Mouse (Mus musculus) urinary bladder, postnatal 14 days (tissue): ENCODE data around the gene Ramp2.

Source experiments
- DNase-seq: peaks from one replicate; pipeline ENCODE4 v3.0.0; 2021; ENCODE audit warnings: low spot score

The Ramp2 gene

DNA sequence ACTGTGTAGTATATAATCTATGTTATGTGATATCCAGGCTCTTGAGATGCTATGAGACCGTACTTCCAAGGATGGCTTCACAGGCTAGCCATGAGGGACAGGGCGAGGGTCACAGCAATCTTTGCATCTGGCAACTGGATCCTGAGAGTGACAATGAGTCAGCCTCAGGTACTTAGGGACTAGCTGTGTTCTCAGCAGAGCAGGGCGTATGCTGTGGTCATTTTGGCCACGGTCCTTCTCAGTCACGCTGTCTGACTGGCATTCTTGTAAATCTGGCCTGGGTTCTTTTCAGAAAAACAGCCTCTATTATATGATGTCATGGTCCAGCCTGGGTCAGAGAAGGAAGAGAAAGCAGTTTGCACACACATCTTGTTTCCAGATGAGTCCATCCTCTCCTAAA lies 9.0 kb upstream of the Ramp2 start:
- no peak for DNase-seq

GRCm38 (mm10) chr11:101238071-101238647 lies 7.7 kb upstream of the Ramp2 start:
- DNase-seq, result no peak

- DNase-seq, result no peak
Measured at GRCm38 (mm10) chr11:101245071-101245470, 757 bp upstream of the Ramp2 start.

DNA sequence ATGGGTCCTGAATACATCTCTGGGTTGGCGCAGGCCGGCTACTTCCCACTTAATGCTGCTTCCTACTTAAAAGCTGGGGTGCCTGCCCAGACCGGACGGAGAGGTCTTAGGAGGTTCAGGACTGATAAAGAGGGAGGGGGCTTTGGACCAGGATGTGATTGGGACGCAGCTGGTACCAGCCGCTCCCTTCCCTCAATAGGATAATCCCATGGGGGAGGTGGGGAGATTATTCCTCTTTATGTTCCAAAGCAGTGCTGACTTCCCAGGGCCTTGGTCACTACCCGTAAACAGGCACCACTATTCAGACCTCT lies 829 bp downstream of the Ramp2 start:
- no peak for DNase-seq

DNA sequence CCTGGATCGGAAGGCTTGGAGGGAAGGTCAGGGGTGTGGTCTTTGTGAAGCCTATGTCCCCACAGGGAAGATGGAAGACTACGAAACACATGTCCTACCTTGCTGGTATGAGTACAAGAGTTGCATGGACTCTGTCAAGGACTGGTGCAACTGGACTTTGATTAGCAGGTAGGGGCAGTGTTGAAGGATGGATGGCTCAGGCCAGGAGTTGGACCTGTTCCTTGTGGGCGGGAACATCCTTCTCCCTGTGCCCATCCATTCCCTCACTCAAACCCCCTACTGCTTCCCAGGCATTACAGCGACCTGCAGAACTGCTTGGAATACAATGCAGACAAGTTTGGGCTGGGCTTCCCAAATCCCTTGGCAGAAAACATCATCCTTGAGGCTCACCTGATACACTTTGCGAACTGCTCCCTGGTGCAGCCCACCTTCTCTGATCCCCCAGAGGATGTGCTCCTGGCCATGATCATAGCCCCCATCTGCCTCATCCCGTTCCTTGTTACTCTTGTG lies 1.7 kb downstream of the Ramp2 start:
- DNase-seq, result no peak

DNA sequence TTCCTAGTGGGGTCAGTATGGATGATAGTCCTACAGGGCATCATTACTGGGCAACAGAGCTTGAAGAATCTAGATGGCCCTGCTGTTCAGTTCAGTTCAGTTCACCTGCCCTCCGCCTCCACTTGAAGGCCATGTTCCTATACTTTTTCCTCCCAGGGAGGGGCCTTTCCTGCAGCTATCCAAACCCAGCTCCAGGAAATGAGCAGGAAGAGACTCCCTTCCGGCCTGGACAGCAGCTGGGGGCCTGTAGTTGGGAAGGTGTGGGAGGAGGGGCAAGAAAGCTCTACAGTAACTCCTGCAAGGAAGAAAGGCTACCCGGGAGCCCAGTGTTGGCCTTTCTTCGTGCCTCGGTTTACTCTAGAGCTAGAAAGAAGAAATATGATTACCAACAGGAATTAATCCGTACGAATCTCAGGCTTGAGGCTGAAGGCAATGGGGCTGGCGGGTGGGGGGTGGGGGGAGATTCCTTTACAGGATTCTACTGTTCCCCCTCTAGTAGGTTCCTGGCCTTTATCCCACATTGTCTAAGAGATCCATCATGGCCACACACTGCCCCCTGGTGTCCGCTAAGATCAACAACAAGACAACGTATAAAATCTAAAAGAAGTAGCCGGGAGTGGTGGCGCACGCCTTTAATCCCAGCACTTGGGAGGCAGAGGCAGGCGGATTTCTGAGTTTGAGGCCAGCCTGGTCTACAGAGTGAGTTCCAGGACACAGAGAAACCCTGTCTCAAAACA lies 2.6 kb downstream of the Ramp2 start:
- peak; percentile 47 for DNase-seq

DNA sequence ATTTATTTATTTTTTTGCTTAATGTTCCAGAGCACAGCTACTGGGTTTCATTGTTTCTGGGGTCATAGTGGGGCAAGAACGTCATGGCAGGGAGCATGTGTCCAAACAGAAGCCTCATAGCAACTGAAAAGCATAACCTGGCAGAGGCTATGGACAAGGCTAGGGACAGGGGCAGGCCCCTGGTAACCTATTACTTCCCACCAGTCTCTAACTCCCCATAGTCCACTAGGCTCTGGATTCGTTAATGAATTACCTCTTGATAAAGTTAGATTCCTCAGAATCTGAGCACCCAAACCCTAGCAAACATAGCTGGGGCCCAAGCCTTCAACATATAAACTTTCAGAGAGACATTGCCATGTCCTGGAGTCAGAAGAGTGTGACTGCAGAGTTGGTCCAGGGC lies 5.2 kb downstream of the Ramp2 start:
- DNase-seq, result no peak

DNA sequence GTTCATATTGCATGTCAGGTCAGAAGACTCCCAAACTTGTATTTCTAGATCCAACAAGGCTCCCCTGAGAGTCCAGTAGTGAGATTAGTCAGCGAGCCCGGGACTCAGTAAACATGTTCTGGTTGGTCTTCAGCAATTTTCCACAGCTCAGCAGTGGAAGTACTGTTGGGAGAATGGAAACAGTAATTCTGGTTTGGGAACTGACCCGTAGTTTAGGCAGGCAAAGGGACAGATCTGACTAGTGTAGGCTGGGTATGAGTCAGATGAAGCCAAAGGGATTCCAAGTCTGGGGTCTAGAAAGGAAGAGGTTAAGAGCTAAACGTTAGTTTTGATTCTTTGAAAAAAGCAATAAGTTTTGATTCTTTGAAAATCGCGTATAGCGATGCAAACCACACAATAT lies 7.1 kb downstream of the Ramp2 start:
- DNase-seq, result no peak

DNA sequence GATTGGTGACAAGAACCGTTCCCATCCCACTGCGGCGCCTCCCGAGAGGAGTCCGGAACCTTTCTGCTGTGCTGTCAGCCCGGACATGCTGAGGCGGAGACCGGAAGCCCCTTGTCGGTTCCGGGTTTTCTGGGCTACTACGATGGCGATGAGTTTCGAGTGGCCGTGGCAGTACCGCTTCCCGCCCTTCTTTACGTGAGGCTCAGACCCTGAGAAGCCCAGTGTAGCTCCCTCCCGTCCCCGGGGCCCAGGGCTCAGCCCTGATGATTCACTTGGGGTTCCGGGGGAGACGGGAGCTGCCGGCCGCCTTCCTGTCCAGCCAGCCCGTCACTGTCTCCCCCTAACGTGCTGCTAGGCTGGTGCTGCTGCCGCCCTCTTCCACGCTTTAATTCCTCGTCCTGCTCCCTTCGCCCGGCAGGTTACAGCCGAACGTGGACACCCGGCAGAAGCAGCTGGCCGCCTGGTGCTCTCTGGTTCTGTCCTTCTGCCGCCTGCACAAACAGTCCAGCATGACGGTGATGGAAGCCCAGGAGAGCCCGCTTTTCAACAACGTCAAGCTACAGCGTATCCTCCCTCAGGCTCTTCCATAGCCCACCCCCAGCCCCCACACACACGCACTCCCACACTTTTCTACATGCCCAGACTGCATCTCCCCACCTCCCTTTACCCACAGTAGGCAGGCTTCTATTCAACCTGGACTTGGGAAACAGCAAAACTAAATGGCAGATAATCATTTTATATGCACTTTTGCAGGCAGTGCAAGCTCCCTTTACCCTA lies 8.0 kb downstream of the Ramp2 start, which contains the start of gene Vps25:
TSS of gene Vps25 (plus strand) at position 95 of the 777 bp plus-strand sequence.
- DNase-seq, result peak; percentile 85

- no peak for DNase-seq
Measured at GRCm38 (mm10) chr11:101255826-101256775, 10.3 kb downstream of the Ramp2 start.

DNA sequence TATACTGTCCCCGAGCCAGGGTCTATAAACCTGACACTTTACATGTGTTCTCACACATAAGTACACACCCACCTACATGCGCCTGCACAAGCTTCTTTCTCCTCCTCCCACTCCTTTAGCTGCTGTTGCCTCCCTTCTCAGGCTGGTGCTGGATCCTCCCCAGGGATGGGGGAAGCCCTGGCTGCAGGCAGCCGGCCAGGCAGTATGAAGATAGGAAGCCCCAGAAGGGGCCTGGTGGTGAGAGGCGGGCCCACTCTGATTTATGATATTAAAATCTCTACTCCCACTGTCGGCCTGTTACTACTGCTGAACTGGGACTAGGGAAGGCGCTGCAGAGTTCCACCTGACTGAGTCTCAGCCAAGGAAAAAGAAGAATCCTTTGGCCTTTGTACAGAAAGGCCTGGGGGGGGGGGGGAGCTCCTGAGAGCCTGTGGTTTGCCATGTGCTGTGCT lies 13.5 kb downstream of the Ramp2 start:
- peak; percentile 49 for DNase-seq

GRCm38 (mm10) chr11:101259948-101260825 lies 14.4 kb downstream of the Ramp2 start, which contains the start of gene Wnk4:
Gene Wnk4 (plus strand): TSS chr11:101260567.
- DNase-seq, result peak; percentile 76

- no peak for DNase-seq
Measured at GRCm38 (mm10) chr11:101260826-101261380, 15.1 kb downstream of the Ramp2 start.

- no peak for DNase-seq
Measured at GRCm38 (mm10) chr11:101262272-101262967, 16.6 kb downstream of the Ramp2 start.

- no peak for DNase-seq
Measured at GRCm38 (mm10) chr11:101263138-101263988, 17.5 kb downstream of the Ramp2 start.

DNA sequence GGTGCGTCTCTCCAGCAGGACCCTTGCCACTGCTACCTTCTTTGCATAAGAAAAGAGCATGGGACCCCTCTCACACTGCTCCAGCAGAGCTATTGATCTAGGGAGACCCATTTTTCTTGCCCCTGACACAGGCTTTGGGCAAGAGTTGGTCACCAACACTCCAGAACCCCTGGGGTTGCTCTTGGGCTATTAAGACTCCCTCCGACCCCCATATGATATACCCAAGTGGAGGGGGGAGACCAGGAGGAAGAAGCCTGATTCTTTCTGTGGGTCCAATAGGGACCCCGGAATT lies 18.1 kb downstream of the Ramp2 start:
- DNase-seq, result no peak

GRCm38 (mm10) chr11:101264954-101265471 lies 19.2 kb downstream of the Ramp2 start:
- no peak for DNase-seq

DNA sequence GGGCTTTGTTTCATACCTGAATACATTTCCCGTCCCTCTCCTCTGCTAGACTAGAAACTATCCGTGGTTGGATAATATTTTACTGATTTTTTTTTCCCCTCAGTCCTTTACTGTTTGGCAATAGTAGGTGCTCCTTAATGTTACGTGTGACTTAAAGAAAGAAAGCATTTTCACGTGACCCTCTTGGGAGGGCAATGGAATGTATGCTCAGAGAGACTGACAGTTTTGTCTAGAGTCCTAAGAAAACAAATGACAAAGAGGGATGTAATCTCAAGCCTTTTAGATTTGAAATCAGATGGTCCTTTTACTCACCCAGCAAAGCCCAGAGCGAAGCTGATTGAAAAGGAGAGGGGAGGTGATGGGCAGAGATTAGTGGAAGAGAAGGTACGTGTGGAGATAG lies 20.1 kb downstream of the Ramp2 start:
- DNase-seq, result no peak
